Comparison of ENCODE assay signal across 12 mouse cellular contexts in the genomic region with DNA sequence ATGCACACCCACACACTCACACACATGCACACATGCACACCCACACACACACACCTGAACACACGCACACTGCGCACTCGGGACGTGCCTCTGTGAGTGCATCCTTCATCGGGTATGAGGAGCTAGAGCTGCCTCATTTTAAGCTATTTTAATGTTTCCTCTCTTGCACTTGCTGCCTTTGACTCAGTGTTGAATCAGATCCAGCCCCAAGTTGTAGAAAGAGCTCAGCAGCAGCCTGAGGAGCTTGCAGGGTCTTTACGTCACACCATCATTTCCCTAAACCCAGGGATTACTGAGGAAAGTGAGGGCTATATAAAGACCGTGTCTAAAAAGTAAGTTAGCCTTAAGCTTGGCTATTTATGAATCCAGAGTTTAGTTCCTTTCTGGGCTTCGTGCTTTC.
A peak's percentile ranks its signal among the peaks of the same experiment; 100 is the strongest.
DNase-seq lines count a peak whose midpoint lies in the region; ATAC-seq and TF ChIP-seq lines count a peak whose summit lies in the region.
"Had no signal": no experiment of that assay in that cellular context is flagged by ENCODE, and none has a peak within 500 bp of the region (broad histone marks: within the 10 kb centered on the region; RNA-seq: fewer than 3 reads in every experiment).

No protein-coding gene starts in this region.

- intact Hi-C loops in left cerebral cortex, adult 2 months (cut with DNase I) = no loop called here

- no peaks in the 10 kb centered on the region for H3K9me3 ChIP-seq in forebrain, embryonic 16.5 days (ENCODE audit: control insufficient read depth, low read length)
- no peaks in the 10 kb centered on the region for H3K9me3 ChIP-seq in forebrain, embryonic 14.5 days (replicated peaks; ENCODE audit: control insufficient read depth, low read length)
- no peaks in the 10 kb centered on the region for H3K9me3 ChIP-seq in embryonic facial prominence, embryonic 14.5 days (ENCODE audit: control insufficient read depth, low read length)
- no peaks in the 10 kb centered on the region for H3K9me3 ChIP-seq in neural tube, embryonic 15.5 days (replicated peaks)

- H3K4me2 ChIP-seq in forebrain, embryonic 16.5 days (ENCODE audit: low read length) = no peak overlapping the region
- no peak overlapping the region for H3K4me2 ChIP-seq in forebrain, embryonic 14.5 days (ENCODE audit: low read length)
- 0 out of 2 replicates have a peak overlapping the region, but pooled peaks have one; percentile 24 for H3K4me2 ChIP-seq in embryonic facial prominence, embryonic 14.5 days (ENCODE audit: low read depth, low read length)
- no peak overlapping the region for H3K4me2 ChIP-seq in neural tube, embryonic 15.5 days

- H3K36me3 ChIP-seq in forebrain, embryonic 16.5 days (ENCODE audit: control insufficient read depth, insufficient read depth) = 0 out of 2 replicates have a peak, but pooled peaks cover 2% of the 10 kb centered on the region
- H3K36me3 ChIP-seq in forebrain, embryonic 14.5 days (ENCODE audit: control insufficient read depth, insufficient read depth, low read length) = peaks cover 17% of the 10 kb centered on the region; the same call in 1 of the 2 replicates
- peaks cover 28% of the 10 kb centered on the region for H3K36me3 ChIP-seq in embryonic facial prominence, embryonic 14.5 days (ENCODE audit: control insufficient read depth, insufficient read depth, low read length)
- H3K36me3 ChIP-seq in neural tube, embryonic 15.5 days = peaks cover 18% of the 10 kb centered on the region

- H3K4me1 ChIP-seq in forebrain, embryonic 16.5 days (replicated peaks; ENCODE audit: control insufficient read depth, insufficient read depth, low read length) = peaks cover 50% of the 10 kb centered on the region
- peaks cover 11% of the 10 kb centered on the region for H3K4me1 ChIP-seq in forebrain, embryonic 14.5 days (ENCODE audit: control insufficient read depth, insufficient read depth, low read length)
- H3K4me1 ChIP-seq in embryonic facial prominence, embryonic 14.5 days (ENCODE audit: control insufficient read depth, insufficient read depth, low read length) = peaks cover 46% of the 10 kb centered on the region
- H3K4me1 ChIP-seq in neural tube, embryonic 15.5 days = peaks cover 67% of the 10 kb centered on the region

- no peak for TF ChIP-seq CTCF in left cerebral cortex, adult 2 months (IDR thresholded peaks at IDR 0.05)

- 81% methylated on average over 8 of the region's 8 CpGs for WGBS in forebrain, embryonic 16.5 days
- 93% methylated on average over 8 of the region's 8 CpGs for WGBS in forebrain, embryonic 14.5 days
- 58% methylated on average over 8 of the region's 8 CpGs for WGBS in embryonic facial prominence, embryonic 14.5 days
- 89% methylated on average over 8 of the region's 8 CpGs for WGBS in neural tube, embryonic 15.5 days

- no peak overlapping the region for H3K9ac ChIP-seq in forebrain, embryonic 16.5 days (replicated peaks; ENCODE audit: low read depth, low read length)
- no peak overlapping the region for H3K9ac ChIP-seq in forebrain, embryonic 14.5 days (ENCODE audit: low read length)
- H3K9ac ChIP-seq in embryonic facial prominence, embryonic 14.5 days (ENCODE audit: low read depth, low read length) = no peak overlapping the region
- H3K9ac ChIP-seq in neural tube, embryonic 15.5 days (replicated peaks) = no peak overlapping the region

- no peak for ATAC-seq in forebrain, embryonic 16.5 days
- no peak for ATAC-seq in forebrain, embryonic 14.5 days
- peak; percentile 60 for ATAC-seq in embryonic facial prominence, embryonic 14.5 days (ENCODE audit: low read depth)
- no peak for ATAC-seq in neural tube, embryonic 15.5 days (ENCODE audit: low FRiP score)
- ATAC-seq: lung, postnatal 0 days had no signal

- peak overlapping the region; percentile 9; the same call in 1 of the 2 replicates for H3K27ac ChIP-seq in forebrain, embryonic 16.5 days (ENCODE audit: low read length)
- no peak overlapping the region for H3K27ac ChIP-seq in forebrain, embryonic 14.5 days (ENCODE audit: low read depth, low read length)
- H3K27ac ChIP-seq in left cerebral cortex, adult 2 months = peak overlapping the region; percentile 76
- H3K27ac ChIP-seq in embryonic facial prominence, embryonic 14.5 days (replicated peaks; ENCODE audit: low read depth, low read length) = peak overlapping the region; percentile 69
- peak overlapping the region; percentile 60; the same call in 1 of the 2 replicates for H3K27ac ChIP-seq in neural tube, embryonic 15.5 days (replicated peaks)

- no peaks in the 10 kb centered on the region for H3K27me3 ChIP-seq in forebrain, embryonic 16.5 days (replicated peaks; ENCODE audit: control insufficient read depth, insufficient read depth, low read length)
- H3K27me3 ChIP-seq in forebrain, embryonic 14.5 days (replicated peaks; ENCODE audit: control insufficient read depth, insufficient read depth, low read length) = no peaks in the 10 kb centered on the region
- H3K27me3 ChIP-seq in embryonic facial prominence, embryonic 14.5 days (replicated peaks; ENCODE audit: control insufficient read depth, insufficient read depth, low read length) = no peaks in the 10 kb centered on the region
- H3K27me3 ChIP-seq in neural tube, embryonic 15.5 days (replicated peaks) = no peaks in the 10 kb centered on the region

- DNase-seq in forebrain, embryonic 14.5 days (ENCODE audit: low spot score) = no peak
- DNase-seq in left cerebral cortex, adult 2 months (ENCODE audit: extremely low spot score in 1 of 2, low spot score in 2 of 2) = no peak
- DNase-seq in left cerebral cortex, adult 11 months (ENCODE audit: low spot score) = no peak
- peak; percentile 74 for DNase-seq in embryonic facial prominence, embryonic 14.5 days (ENCODE audit: low spot score)
- DNase-seq in kidney, adult 9 months = no peak
- DNase-seq in heart, adult 8-10 months (ENCODE audit: low spot score) = no peak
- DNase-seq: cerebellum, adult 9-11 months; gastrocnemius, postnatal 36 days; kidney, postnatal 36 days had no signal

- H3K4me3 ChIP-seq in forebrain, embryonic 16.5 days (replicated peaks; ENCODE audit: low read length) = no peak overlapping the region
- no peak overlapping the region for H3K4me3 ChIP-seq in forebrain, embryonic 14.5 days (ENCODE audit: low read depth, low read length)
- H3K4me3 ChIP-seq in left cerebral cortex, adult 2 months = no peak overlapping the region
- H3K4me3 ChIP-seq in embryonic facial prominence, embryonic 14.5 days (ENCODE audit: low read depth, low read length) = no peak overlapping the region
- H3K4me3 ChIP-seq in neural tube, embryonic 15.5 days (replicated peaks) = no peak overlapping the region
